Mouse (Mus musculus): Measurements from ENCODE around the gene Pex11b. TPM values are rescaled to one million over a fixed set of nuclear protein-coding genes. Genes with fewer than 3 reads are reported as not detected.

Pex11b gene
- polyA plus RNA-seq, 1 experiment from 2014 or later = 17.3 TPM

- ATAC-seq (ENCODE audit: insufficient read depth) = peak; percentile 97
- peak within 1 kb of the TSS; percentile 73 for H3K27ac ChIP-seq (replicated peaks)
- peak within 1 kb of the TSS; percentile 87 for H3K4me2 ChIP-seq
- under 1% methylated on average over 48 of the region's 48 CpGs for WGBS (ENCODE audit: insufficient replicate concordance)
- no peaks in the 10 kb centered on the region for H3K9me3 ChIP-seq (replicated peaks)
- H3K36me3 ChIP-seq (replicated peaks) = peaks cover 29% of the 10 kb centered on the region
- peaks cover 41% of the 10 kb centered on the region for H3K4me1 ChIP-seq (replicated peaks)
- peak within 1 kb of the TSS; percentile 84 for H3K4me3 ChIP-seq (replicated peaks)
- peak within 1 kb of the TSS; percentile 83 for H3K9ac ChIP-seq
- no peaks in the 10 kb centered on the region for H3K27me3 ChIP-seq
These were observed 5.2 kb upstream of the Pex11b start, which contains the start of gene Rbm8a for GRCm38 (mm10) chr3:96629729-96630600. Gene Rbm8a (plus strand): TSS chr3:96629933.

GRCm38 (mm10) chr3:96632058-96632457, 3.1 kb upstream of the Pex11b start:
- H3K36me3 ChIP-seq (replicated peaks) = peaks cover 29% of the 10 kb centered on the region
- peaks cover 58% of the 10 kb centered on the region for H3K4me1 ChIP-seq (replicated peaks)
- H3K4me3 ChIP-seq (replicated peaks) = no peak overlapping the region
- no peaks in the 10 kb centered on the region for H3K9me3 ChIP-seq (replicated peaks)
- H3K27me3 ChIP-seq = no peaks in the 10 kb centered on the region
- ATAC-seq (ENCODE audit: insufficient read depth) = no peak
- no peak overlapping the region for H3K9ac ChIP-seq
- no peak overlapping the region for H3K4me2 ChIP-seq
- H3K27ac ChIP-seq (replicated peaks) = no peak overlapping the region

GRCm38 (mm10) chr3:96634015-96634414, 1.2 kb upstream of the Pex11b start:
- Histone ChIP-seq H3K27ac (replicated peaks) (0 out of 2 replicates have a peak overlapping the region, but pooled peaks have one; percentile 19), H3K4me3 (replicated peaks) (no peak overlapping the region), H3K27me3 (no peaks in the 10 kb centered on the region), H3K9me3 (replicated peaks) (no peaks in the 10 kb centered on the region), H3K36me3 (replicated peaks) (peaks cover 39% of the 10 kb centered on the region), H3K4me2 (no peak overlapping the region), H3K9ac (no peak overlapping the region), H3K4me1 (replicated peaks) (peaks cover 55% of the 10 kb centered on the region)
- 46% methylated on average over 1 of the region's 1 CpGs for WGBS (ENCODE audit: insufficient replicate concordance)
- no peak for ATAC-seq (ENCODE audit: insufficient read depth)

DNA sequence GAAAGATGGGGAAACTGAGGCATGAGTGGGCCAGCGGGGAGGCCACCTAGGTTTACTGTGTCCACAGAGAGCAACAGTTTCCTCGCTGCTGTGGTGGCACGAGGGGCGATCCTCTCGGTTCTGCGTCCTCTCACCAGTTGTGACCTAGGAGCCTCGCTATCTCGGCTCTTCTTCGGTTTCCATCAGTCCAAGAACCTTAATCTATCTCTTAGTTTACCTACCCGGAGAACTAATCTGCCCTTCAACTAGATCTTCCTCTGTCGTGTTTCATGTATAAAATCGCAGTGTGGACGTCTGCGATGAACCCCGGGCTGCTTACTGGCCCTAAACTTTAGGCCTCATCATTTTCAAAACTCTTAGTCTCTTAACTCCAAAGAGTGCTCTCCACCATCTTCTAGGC, 730 bp downstream of the Pex11b start:
- ATAC-seq (ENCODE audit: insufficient read depth) = 0 out of 2 replicates have a peak, but pooled peaks have one; percentile 8
- WGBS (ENCODE audit: insufficient replicate concordance) = 5% methylated on average over 15 of the region's 15 CpGs
- Histone ChIP-seq H3K4me2 (peak overlapping the region; percentile 89), H3K36me3 (replicated peaks) (peaks cover 44% of the 10 kb centered on the region), H3K4me3 (replicated peaks) (peak overlapping the region; percentile 80), H3K4me1 (replicated peaks) (peaks cover 44% of the 10 kb centered on the region), H3K27me3 (no peaks in the 10 kb centered on the region), H3K27ac (replicated peaks) (peak overlapping the region; percentile 82), H3K9ac (peak overlapping the region; percentile 91), H3K9me3 (replicated peaks) (no peaks in the 10 kb centered on the region)

DNA sequence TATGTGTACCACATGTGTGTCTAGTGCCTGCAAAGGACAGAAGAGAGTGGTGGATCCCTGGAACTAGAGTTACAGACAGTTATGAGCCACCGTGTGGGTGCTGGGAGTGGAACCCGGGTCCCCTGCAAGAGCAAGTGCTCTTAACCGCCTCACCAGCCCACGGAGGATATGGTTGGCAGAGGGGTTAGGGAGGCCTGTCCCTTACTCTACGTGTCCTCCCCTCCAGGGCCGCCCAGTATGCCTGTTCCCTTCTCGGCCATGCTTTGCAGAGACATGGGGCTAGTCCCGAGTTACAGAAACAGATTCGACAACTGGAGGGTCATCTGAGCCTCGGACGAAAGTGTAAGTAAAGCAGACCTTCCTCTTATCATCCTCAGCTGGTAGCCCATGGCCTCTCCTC, 1.3 kb downstream of the Pex11b start:
- Histone ChIP-seq H3K9me3 (replicated peaks) (no peaks in the 10 kb centered on the region), H3K4me1 (replicated peaks) (peaks cover 38% of the 10 kb centered on the region), H3K4me3 (replicated peaks) (peak overlapping the region; percentile 80), H3K27me3 (no peaks in the 10 kb centered on the region), H3K27ac (replicated peaks) (peak overlapping the region; percentile 82; the same call in 1 of the 2 replicates), H3K4me2 (peak overlapping the region; percentile 89), H3K36me3 (replicated peaks) (peaks cover 38% of the 10 kb centered on the region), H3K9ac (peak overlapping the region; percentile 91)
- no peak for ATAC-seq (ENCODE audit: insufficient read depth)
- 41% methylated on average over 11 of the region's 11 CpGs for WGBS (ENCODE audit: insufficient replicate concordance)

- Histone ChIP-seq H3K9me3 (replicated peaks) (no peaks in the 10 kb centered on the region), H3K9ac (no peak overlapping the region), H3K4me2 (no peak overlapping the region), H3K27ac (replicated peaks) (no peak overlapping the region), H3K4me3 (replicated peaks) (no peak overlapping the region), H3K36me3 (replicated peaks) (peaks cover 33% of the 10 kb centered on the region), H3K27me3 (no peaks in the 10 kb centered on the region), H3K4me1 (replicated peaks) (peaks cover 28% of the 10 kb centered on the region)
- WGBS (ENCODE audit: insufficient replicate concordance) = 53% methylated on average over 1 of the region's 1 CpGs
- no peak for ATAC-seq (ENCODE audit: insufficient read depth)
These were observed 4.0 kb downstream of the Pex11b start for GRCm38 (mm10) chr3:96639219-96639618.

DNA sequence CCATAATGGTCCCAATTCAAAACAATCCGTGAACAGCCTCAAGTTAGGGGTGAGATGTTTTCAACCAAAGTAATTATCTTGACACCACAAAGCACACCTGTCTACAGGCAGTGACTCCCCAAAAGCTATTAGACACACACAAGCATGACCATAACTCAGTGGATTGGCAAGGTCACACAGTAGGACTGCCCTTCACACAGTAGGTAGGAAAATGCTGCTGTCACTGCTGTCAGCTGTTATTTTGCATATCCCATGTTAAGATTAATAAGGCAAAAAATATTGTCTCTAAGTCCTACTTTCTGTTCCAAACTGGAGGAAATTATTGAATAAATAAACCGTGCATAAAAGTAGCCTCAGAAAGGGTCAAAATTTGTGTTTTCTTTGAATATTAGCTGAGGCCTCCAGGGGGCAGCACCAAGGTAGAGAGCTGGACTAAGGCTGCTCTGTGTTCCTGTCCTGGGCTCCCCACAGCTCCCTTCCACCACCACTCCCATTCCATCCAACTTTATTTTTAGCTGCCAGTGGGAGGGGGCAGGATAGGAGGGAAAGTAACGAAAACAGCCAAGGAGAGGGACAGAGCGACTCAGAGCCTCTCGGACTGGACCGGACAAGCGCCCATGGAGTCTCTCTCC, 10.0 kb downstream of the Pex11b start, which contains the start of gene Itga10:
TSS of gene Itga10 (plus strand) at position 567 of the 632 bp plus-strand sequence.
- peaks cover 26% of the 10 kb centered on the region for H3K36me3 ChIP-seq (replicated peaks)
- no peaks in the 10 kb centered on the region for H3K27me3 ChIP-seq
- WGBS (ENCODE audit: insufficient replicate concordance) = 73% methylated on average over 7 of the region's 7 CpGs
- H3K27ac ChIP-seq (replicated peaks) = no peak within 1 kb of the TSS
- no peak within 1 kb of the TSS for H3K4me2 ChIP-seq
- no peaks in the 10 kb centered on the region for H3K4me1 ChIP-seq (replicated peaks)
- ATAC-seq (ENCODE audit: insufficient read depth) = no peak
- H3K4me3 ChIP-seq (replicated peaks) = no peak within 1 kb of the TSS
- no peaks in the 10 kb centered on the region for H3K9me3 ChIP-seq (replicated peaks)
- H3K9ac ChIP-seq = no peak within 1 kb of the TSS

- ATAC-seq (ENCODE audit: insufficient read depth) = no peak
- WGBS (ENCODE audit: insufficient replicate concordance) = 63% methylated on average over 3 of the region's 3 CpGs
These were observed 12.2 kb downstream of the Pex11b start for GRCm38 (mm10) chr3:96647365-96647764.

DNA sequence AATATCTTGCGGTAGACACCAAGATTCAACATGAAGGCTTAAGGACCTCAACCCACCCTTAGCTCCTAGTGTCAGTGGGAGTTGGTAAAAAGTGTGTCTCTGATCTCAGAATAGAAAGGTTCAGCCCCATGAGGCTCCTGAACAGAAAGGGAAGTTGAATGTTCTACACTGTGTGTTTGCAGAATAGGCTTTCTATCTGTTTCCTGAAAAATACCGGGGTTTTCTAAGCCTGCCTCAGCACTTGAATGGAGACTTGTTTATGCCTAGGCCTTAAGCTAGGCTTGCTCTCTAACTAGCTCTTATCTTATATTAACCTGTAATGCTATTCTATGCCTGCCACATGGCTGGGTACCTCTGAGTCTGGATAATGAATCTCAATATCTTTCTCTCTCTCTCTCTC, 25.7 kb downstream of the Pex11b start:
- Histone ChIP-seq H3K36me3 (replicated peaks) (no peaks in the 10 kb centered on the region), H3K9ac (no peak overlapping the region), H3K4me1 (replicated peaks) (peaks cover 8% of the 10 kb centered on the region), H3K9me3 (replicated peaks) (no peaks in the 10 kb centered on the region), H3K4me3 (replicated peaks) (no peak overlapping the region), H3K27ac (replicated peaks) (no peak overlapping the region), H3K27me3 (no peaks in the 10 kb centered on the region), H3K4me2 (no peak overlapping the region)
- 43% methylated on average over 2 of the region's 2 CpGs for WGBS (ENCODE audit: insufficient replicate concordance)
- no peak for ATAC-seq (ENCODE audit: insufficient read depth)

More at GRCm38 (mm10) chr3:96647365-96647764, 12.2 kb downstream of the Pex11b start:
- Histone ChIP-seq H3K9me3 (replicated peaks) (no peaks in the 10 kb centered on the region), H3K4me2 (no peak overlapping the region), H3K27ac (replicated peaks) (no peak overlapping the region), H3K36me3 (replicated peaks) (peaks cover 21% of the 10 kb centered on the region), H3K9ac (no peak overlapping the region), H3K4me1 (replicated peaks) (no peaks in the 10 kb centered on the region), H3K4me3 (replicated peaks) (no peak overlapping the region), H3K27me3 (no peaks in the 10 kb centered on the region)

DNA sequence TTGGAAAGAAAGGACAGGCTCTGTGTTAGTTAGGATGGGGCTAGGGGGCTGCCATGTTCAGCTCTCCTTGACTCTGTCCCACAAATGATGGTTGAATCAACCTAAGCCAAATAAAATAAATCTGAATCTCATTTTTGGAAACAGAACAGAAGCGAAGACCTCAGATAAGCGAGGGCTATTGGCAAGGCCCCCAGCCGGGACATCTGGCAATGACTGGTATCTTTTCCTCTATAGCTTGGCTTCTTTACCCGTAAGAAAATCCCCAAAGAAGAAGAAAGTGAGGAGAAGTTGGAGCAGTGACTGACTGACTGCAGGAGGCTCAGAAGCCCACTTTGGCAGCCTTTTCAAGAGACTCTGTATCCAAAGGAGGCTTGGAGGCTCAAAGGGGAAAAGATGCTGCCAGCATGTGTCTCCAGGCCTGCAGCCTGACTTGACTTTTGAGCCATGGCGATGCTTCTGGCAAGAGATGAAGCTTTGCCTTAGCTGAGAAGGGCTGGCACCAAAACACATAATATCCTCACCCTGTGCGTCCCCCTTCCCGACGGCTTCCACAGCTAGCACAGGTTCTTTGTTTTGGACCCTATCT, 27.6 kb downstream of the Pex11b start:
- 59% methylated on average over 8 of the region's 8 CpGs for WGBS (ENCODE audit: insufficient replicate concordance)
- Histone ChIP-seq H3K27ac (replicated peaks) (no peak overlapping the region), H3K9me3 (replicated peaks) (no peaks in the 10 kb centered on the region), H3K9ac (no peak overlapping the region), H3K4me1 (replicated peaks) (peaks cover 8% of the 10 kb centered on the region), H3K4me2 (no peak overlapping the region), H3K4me3 (replicated peaks) (no peak overlapping the region), H3K27me3 (0 out of 2 replicates have a peak, but pooled peaks cover 7% of the 10 kb centered on the region), H3K36me3 (replicated peaks) (no peaks in the 10 kb centered on the region)
- ATAC-seq (ENCODE audit: insufficient read depth) = no peak

All from liver, embryonic 15.5 days (tissue).